Mouse (Mus musculus) forebrain, embryonic 15.5 days (tissue): ENCODE measurements around the gene Rnd2. TPM values are rescaled to one million over a fixed set of nuclear protein-coding genes. Genes with fewer than 3 reads are reported as not detected.
"Not testable (repeated sequence)": the region's sequence is repeated elsewhere in the genome, so short reads cannot be mapped to it uniquely, and the experiment has no call there.

Source experiments
- ATAC-seq: fragments of 200-750 bp; cut with Nextera tagmentation; replicated peaks from 2 replicates; pipeline ENCODE4 v1.8.0; 2017; ENCODE audit warnings: mild to moderate bottlenecking, moderate TSS enrichment, moderate library complexity
- H3K27ac ChIP-seq: fragments of 300-500 bp; sonication (generic); replicated peaks from 2 replicates; pipeline ENCODE4 v1.5.1; 2015; ENCODE audit warnings: mild to moderate bottlenecking, inconsistent platforms
- H3K27me3 ChIP-seq: fragments of 300-500 bp; sonication (generic); 2 replicates; pipeline ENCODE4 v1.6.1; 2015; ENCODE audit warnings: inconsistent platforms
- H3K36me3 ChIP-seq: fragments of 300-500 bp; sonication (generic); 2 replicates; pipeline ENCODE4 v1.6.1; 2015; ENCODE audit warnings: mild to moderate bottlenecking, inconsistent platforms
- H3K4me1 ChIP-seq: fragments of 300-500 bp; sonication (generic); 2 replicates; pipeline ENCODE4 v1.6.1; 2015; ENCODE audit warnings: inconsistent platforms
- H3K4me2 ChIP-seq: fragments of 300-500 bp; sonication (generic); replicated peaks from 2 replicates; pipeline ENCODE4 v1.6.1; 2015; ENCODE audit warnings: mild to moderate bottlenecking, inconsistent platforms
- H3K4me3 ChIP-seq: fragments of 300-500 bp; sonication (generic); 2 replicates; pipeline ENCODE4 v1.5.1; 2015; ENCODE audit warnings: mild to moderate bottlenecking, inconsistent platforms
- H3K9ac ChIP-seq: fragments of 300-500 bp; sonication (generic); replicated peaks from 2 replicates; pipeline ENCODE4 v1.6.1; 2015; ENCODE audit warnings: mild to moderate bottlenecking, inconsistent platforms
- H3K9me3 ChIP-seq: fragments of 300-500 bp; sonication (generic); 2 replicates; pipeline ENCODE4 v1.6.1; 2016; ENCODE audit warnings: inconsistent platforms
- WGBS: fragments of 180-500 bp; shearing (Covaris S2); methylation state at CpG from one replicate; pipeline ENCODE4 v1.1.7; 2015; ENCODE audit warnings: mixed read lengths; 5-methylcytosine and 5-hydroxymethylcytosine counted together
- polyA plus RNA-seq: library from polyadenylated mRNA; unstranded; fragments of >200 nt; fragmentation: Nextera tagmentation; extraction: Ambion mirVana; gene quantifications from 2 replicates; pipeline ENCODE4 v1.2.1, GENCODE M21; 2015

Rnd2 gene
- polyA plus RNA-seq, 1 experiment from 2014 or later, result 121 TPM

GRCm38 (mm10) chr11:101462583-101463440 is 2.0 kb upstream of the Rnd2 start:
- H3K4me3 ChIP-seq, result peak overlapping the region; percentile 79; the same call in 1 of the 2 replicates

DNA sequence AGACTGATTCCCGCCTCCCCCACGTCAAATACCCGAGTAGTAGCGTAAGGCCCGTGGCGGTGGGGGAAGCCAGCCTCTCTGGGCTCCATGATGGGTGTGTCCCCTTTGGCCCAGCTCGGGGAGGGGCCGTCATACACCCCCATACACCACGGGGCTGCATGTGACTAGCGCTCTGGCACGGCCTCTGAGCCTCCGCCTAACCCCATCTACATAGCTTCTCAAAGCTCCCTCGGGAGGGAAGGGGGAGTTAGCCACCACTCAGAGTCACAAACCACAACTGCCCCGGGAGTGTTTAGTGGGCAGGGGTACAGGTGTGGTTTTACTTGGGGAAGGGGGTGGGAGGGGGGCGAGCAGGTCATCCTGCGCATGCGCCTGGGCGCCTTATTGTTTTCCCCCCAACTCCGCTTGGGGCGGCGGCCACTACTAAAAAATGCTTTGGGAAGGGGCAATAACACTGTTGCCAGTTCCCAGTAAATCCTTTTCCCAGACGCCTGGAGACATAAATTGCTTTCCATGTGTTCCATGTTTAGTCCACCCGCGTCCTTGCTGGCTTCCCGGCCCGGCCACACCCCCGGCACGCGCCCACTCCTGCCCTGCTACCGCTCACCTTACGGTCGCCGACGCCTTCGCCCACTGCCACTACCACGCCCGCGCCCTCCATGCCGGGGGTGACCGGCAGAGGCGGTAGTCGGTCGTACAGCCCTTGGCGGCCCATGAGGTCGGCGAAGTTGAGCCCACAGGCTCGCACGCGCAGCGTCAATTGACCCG is 486 bp downstream of the Rnd2 start:
- H3K27me3 ChIP-seq, result no peaks in the 10 kb centered on the region
- H3K9me3 ChIP-seq, result no peaks in the 10 kb centered on the region
- H3K27ac ChIP-seq, result peak overlapping the region; percentile 88
- WGBS, result under 1% methylated on average over 51 of the region's 51 CpGs
- peaks cover 64% of the 10 kb centered on the region for H3K4me1 ChIP-seq
- peaks cover 21% of the 10 kb centered on the region for H3K36me3 ChIP-seq
- H3K4me2 ChIP-seq, result peak overlapping the region; percentile 83
- ATAC-seq, result peak; percentile 41
- peak overlapping the region; percentile 79 for H3K4me3 ChIP-seq
- peak overlapping the region; percentile 86 for H3K9ac ChIP-seq

More at GRCm38 (mm10) chr11:101462583-101463440, 2.0 kb upstream of the Rnd2 start:
- Histone ChIP-seq H3K27ac (no peak overlapping the region), H3K9ac (0 out of 2 replicates have a peak overlapping the region, but pooled peaks have one; percentile 86), H3K4me2 (peak overlapping the region; percentile 83), H3K4me1 (peaks cover 49% of the 10 kb centered on the region), H3K36me3 (peaks cover 46% of the 10 kb centered on the region), H3K9me3 (no peaks in the 10 kb centered on the region), H3K27me3 (no peaks in the 10 kb centered on the region)
- 34% methylated on average over 13 of the region's 13 CpGs for WGBS
- ATAC-seq, result no peak

DNA sequence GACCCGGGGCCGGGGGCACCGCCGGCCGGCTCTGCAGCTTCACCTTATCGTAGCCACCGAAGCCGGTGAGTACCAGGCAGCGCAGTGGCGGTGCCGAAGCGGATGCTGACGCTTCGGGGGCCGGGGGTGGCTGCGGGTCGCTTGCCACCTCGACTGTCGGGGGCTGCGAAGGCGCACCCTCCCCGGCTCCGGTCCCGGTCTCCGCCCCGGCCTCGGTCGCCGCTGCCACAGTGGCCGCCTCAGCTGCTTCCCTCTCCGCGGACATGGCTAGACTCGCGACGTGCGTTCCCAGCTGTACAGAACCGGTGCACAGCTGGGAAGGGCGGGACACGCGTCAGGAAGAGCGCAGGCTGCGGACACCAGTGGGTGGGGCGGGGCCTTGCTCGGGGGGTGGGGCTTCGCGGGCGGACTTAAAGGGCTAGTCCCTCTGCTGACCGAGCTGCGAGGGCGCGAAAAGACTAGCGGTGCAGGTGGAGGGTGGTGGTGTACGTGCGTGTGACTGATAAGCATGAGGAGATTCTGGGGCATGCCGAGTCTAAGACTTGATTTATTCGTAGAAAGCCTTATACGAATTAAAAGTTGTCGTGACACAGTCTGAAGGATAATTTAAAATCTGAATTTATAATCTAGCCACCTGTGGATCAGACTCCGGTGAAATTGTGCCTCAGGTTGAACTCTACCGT is 1.2 kb downstream of the Rnd2 start, which contains the start of gene Vat1:
Vat1 (minus strand) TSS at position 362 of the 683 bp plus-strand sequence.
- ATAC-seq, result peak; percentile 69
- Histone ChIP-seq H3K4me2 (peak within 1 kb of the TSS; percentile 83), H3K36me3 (peaks cover 17% of the 10 kb centered on the region), H3K9me3 (no peaks in the 10 kb centered on the region), H3K4me1 (peaks cover 68% of the 10 kb centered on the region), H3K27ac (peak within 1 kb of the TSS; percentile 88), H3K9ac (peak within 1 kb of the TSS; percentile 86), H3K4me3 (peak within 1 kb of the TSS; percentile 79), H3K27me3 (no peaks in the 10 kb centered on the region)
- under 1% methylated on average over 60 of the region's 60 CpGs for WGBS

GRCm38 (mm10) chr11:101466552-101466950 is 1.8 kb downstream of the Rnd2 start:
- Histone ChIP-seq H3K4me2 (peak overlapping the region; percentile 83), H3K4me3 (peak overlapping the region; percentile 79), H3K4me1 (peaks cover 68% of the 10 kb centered on the region), H3K36me3 (peaks cover 11% of the 10 kb centered on the region)
- not testable (repeated sequence) for H3K9me3 ChIP-seq, H3K27me3 ChIP-seq, H3K9ac ChIP-seq, ATAC-seq, H3K27ac ChIP-seq
- WGBS, result 57% methylated on average over 5 of the region's 5 CpGs

- peak; percentile 53 for ATAC-seq
- H3K9me3 ChIP-seq, result no peaks in the 10 kb centered on the region
- H3K36me3 ChIP-seq, result no peaks in the 10 kb centered on the region
- peak overlapping the region; percentile 83 for H3K4me2 ChIP-seq
- peaks cover 70% of the 10 kb centered on the region for H3K4me1 ChIP-seq
- H3K9ac ChIP-seq, result peak overlapping the region; percentile 82
- WGBS, result 1% methylated on average over 52 of the region's 54 CpGs
- peak overlapping the region; percentile 79 for H3K4me3 ChIP-seq
- H3K27me3 ChIP-seq, result no peaks in the 10 kb centered on the region
- H3K27ac ChIP-seq, result peak overlapping the region; percentile 76
These were observed 2.9 kb downstream of the Rnd2 start for GRCm38 (mm10) chr11:101467477-101468262.

GRCm38 (mm10) chr11:101468263-101468688 is 3.5 kb downstream of the Rnd2 start:
- Histone ChIP-seq H3K36me3 (no peaks in the 10 kb centered on the region), H3K4me3 (peak overlapping the region; percentile 79), H3K27me3 (no peaks in the 10 kb centered on the region), H3K27ac (peak overlapping the region; percentile 76), H3K9me3 (no peaks in the 10 kb centered on the region), H3K4me2 (peak overlapping the region; percentile 83), H3K4me1 (peaks cover 69% of the 10 kb centered on the region), H3K9ac (peak overlapping the region; percentile 82)
- ATAC-seq, result peak; percentile 39
- WGBS, result under 1% methylated on average over 30 of the region's 31 CpGs

GRCm38 (mm10) chr11:101468731-101469130 is 3.9 kb downstream of the Rnd2 start:
- ATAC-seq, result peak; percentile 12; the same call in 1 of the 2 replicates
- Histone ChIP-seq H3K4me3 (peak overlapping the region; percentile 79), H3K4me1 (peaks cover 65% of the 10 kb centered on the region), H3K9me3 (no peaks in the 10 kb centered on the region), H3K36me3 (no peaks in the 10 kb centered on the region), H3K4me2 (peak overlapping the region; percentile 83), H3K27ac (peak overlapping the region; percentile 76), H3K9ac (peak overlapping the region; percentile 82), H3K27me3 (no peaks in the 10 kb centered on the region)
- WGBS, result 3% methylated on average over 13 of the region's 13 CpGs

GRCm38 (mm10) chr11:101469155-101469554 is 4.4 kb downstream of the Rnd2 start:
- H3K27ac ChIP-seq, result no peak overlapping the region
- 68% methylated on average over 4 of the region's 4 CpGs for WGBS

GRCm38 (mm10) chr11:101470206-101470605 is 5.4 kb downstream of the Rnd2 start:
- Histone ChIP-seq H3K27me3 (no peaks in the 10 kb centered on the region), H3K27ac (no peak overlapping the region), H3K9ac (0 out of 2 replicates have a peak overlapping the region, but pooled peaks have one; percentile 2), H3K36me3 (no peaks in the 10 kb centered on the region), H3K4me2 (peak overlapping the region; percentile 31), H3K4me3 (peak overlapping the region; percentile 11), H3K4me1 (peaks cover 55% of the 10 kb centered on the region), H3K9me3 (no peaks in the 10 kb centered on the region)
- 9% methylated on average over 7 of the region's 7 CpGs for WGBS
- ATAC-seq, result no peak

More at GRCm38 (mm10) chr11:101469155-101469554, 4.4 kb downstream of the Rnd2 start:
- Histone ChIP-seq H3K9ac (peak overlapping the region; percentile 82; the same call in 1 of the 2 replicates), H3K36me3 (no peaks in the 10 kb centered on the region), H3K9me3 (no peaks in the 10 kb centered on the region), H3K27me3 (no peaks in the 10 kb centered on the region), H3K4me3 (peak overlapping the region; percentile 79), H3K4me1 (peaks cover 61% of the 10 kb centered on the region), H3K4me2 (peak overlapping the region; percentile 83)
- no peak for ATAC-seq

DNA sequence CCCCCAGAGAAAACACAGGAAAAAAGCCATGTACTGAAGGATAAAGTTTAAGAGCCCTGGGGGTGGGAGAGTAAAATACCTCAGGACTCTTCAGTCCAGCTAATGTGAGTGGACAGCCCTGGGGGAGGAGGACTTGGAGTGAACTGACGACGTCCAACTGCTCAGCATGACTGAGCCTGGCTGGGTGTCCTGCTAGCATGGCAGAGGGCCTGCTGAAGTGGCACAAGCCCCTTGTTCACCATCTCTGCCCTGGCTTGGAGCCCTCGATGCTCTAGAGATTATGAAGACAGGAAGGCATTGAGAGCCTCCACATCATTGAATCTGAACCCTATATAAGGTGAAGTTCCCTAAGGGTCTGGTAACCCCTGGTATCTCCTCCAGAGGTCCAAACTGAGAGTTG is 7.1 kb downstream of the Rnd2 start:
- Histone ChIP-seq H3K27ac (no peak overlapping the region), H3K9ac (no peak overlapping the region), H3K9me3 (no peaks in the 10 kb centered on the region), H3K36me3 (no peaks in the 10 kb centered on the region), H3K4me1 (peaks cover 47% of the 10 kb centered on the region), H3K4me3 (no peak overlapping the region), H3K27me3 (no peaks in the 10 kb centered on the region), H3K4me2 (no peak overlapping the region)
- whole genome bisulfite sequencing, result 72% methylated on average over 3 of the region's 3 CpGs
- no peak for ATAC-seq

DNA sequence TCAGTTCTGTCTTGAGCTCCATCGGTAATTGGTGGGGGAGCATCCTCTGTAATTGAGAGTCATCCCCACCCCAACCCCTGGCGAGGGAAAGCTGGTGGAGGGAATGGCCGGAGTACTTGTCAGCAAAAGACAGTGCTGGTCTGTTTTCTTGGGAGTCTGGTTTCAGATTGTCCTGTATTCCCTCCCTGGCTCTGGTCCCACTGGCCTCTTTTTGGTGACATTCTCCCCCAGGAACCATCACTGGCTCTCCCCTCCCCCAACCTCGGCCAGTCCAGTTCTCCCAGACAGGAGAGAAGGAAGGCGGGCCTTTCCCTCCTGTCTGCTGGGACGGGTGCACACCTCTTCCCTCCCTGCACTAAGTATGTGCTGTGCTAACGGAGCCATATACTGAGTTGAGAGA is 7.5 kb downstream of the Rnd2 start:
- H3K4me1 ChIP-seq, result peaks cover 46% of the 10 kb centered on the region
- no peak overlapping the region for H3K27ac ChIP-seq

More for the DNA sequence above, 7.5 kb downstream of the Rnd2 start:
- no peaks in the 10 kb centered on the region for H3K27me3 ChIP-seq
- H3K4me2 ChIP-seq, result no peak overlapping the region
- no peak overlapping the region for H3K4me3 ChIP-seq
- 57% methylated on average over 6 of the region's 7 CpGs for WGBS
- no peak for ATAC-seq
- 0 out of 2 replicates have a peak overlapping the region, but pooled peaks have one; percentile 14 for H3K9ac ChIP-seq
- no peaks in the 10 kb centered on the region for H3K9me3 ChIP-seq
- H3K36me3 ChIP-seq, result no peaks in the 10 kb centered on the region
